Mouse (Mus musculus) MEL (cell line): ENCODE measurements around the gene Fcho1. TPM values are rescaled to one million over a fixed set of nuclear protein-coding genes. Genes with fewer than 3 reads are reported as not detected.

Experiments used
- DNase-seq: peaks from one replicate; pipeline ENCODE4 v3.0.0; 2011; ENCODE audit warnings: low read depth, low spot score
- H3K27ac ChIP-seq: 2 replicates; pipeline ENCODE4 v1.5.1; 2012; ENCODE audit warnings: low read depth, mild to moderate bottlenecking, control low read depth, low read length, moderate library complexity; ENCODE audit not compliant: control insufficient read depth
- H3K27me3 ChIP-seq, 2 experiments: fragments of 150-350 bp in 1 of 2; sonication (generic) in 1 of 2; 2 replicates each; pipeline ENCODE4 v1.6.1; 2012; ENCODE audit warnings: low read length in 2 of 2, mild to moderate bottlenecking in 2 of 2, improper control_type of control experiment in 1 of 2, moderate library complexity in 1 of 2; ENCODE audit not compliant: insufficient read depth in 2 of 2, control insufficient read depth in 1 of 2
- H3K36me3 ChIP-seq, 2 experiments: 2 replicates each; pipeline ENCODE4 v1.6.1; 2012 to 2014; ENCODE audit warnings: low read length in 2 of 2, improper control_type of control experiment in 1 of 2, inconsistent platforms in 1 of 2, mild to moderate bottlenecking in 1 of 2; ENCODE audit not compliant: insufficient read depth in 2 of 2, control insufficient read depth in 1 of 2
- H3K4me1 ChIP-seq, 2 experiments: fragments of 150-350 bp in 1 of 2; sonication (generic) in 1 of 2; 2 replicates each; pipeline ENCODE4 v1.6.1; 2012; ENCODE audit warnings: low read length in 2 of 2, improper control_type of control experiment in 1 of 2, mild to moderate bottlenecking in 1 of 2; ENCODE audit not compliant: insufficient read depth in 2 of 2, control insufficient read depth in 1 of 2
- H3K4me3 ChIP-seq, 2 experiments: fragments of 150-350 bp in 1 of 2; sonication (generic) in 1 of 2; 2 replicates each; pipeline ENCODE4 v1.5.1; 2012; ENCODE audit warnings: low read depth in 2 of 2, low read length in 2 of 2, mild to moderate bottlenecking in 2 of 2, moderate library complexity in 2 of 2, control low read depth in 1 of 2, improper control_type of control experiment in 1 of 2; ENCODE audit not compliant: control insufficient read depth in 1 of 2, insufficient read depth in 1 of 2
- H3K79me2 ChIP-seq: 2 replicates; pipeline ENCODE4 v1.6.1; 2012; ENCODE audit warnings: mild to moderate bottlenecking, low read length, moderate library complexity; ENCODE audit not compliant: control insufficient read depth, poor library complexity, insufficient read depth
- H3K9ac ChIP-seq: 2 replicates; pipeline ENCODE4 v1.6.1; 2012; ENCODE audit warnings: low read depth, mild to moderate bottlenecking, control low read depth, low read length, moderate library complexity; ENCODE audit not compliant: control insufficient read depth, poor library complexity, severe bottlenecking
- H3K9me3 ChIP-seq: fragments of 150-350 bp; sonication (generic); replicated peaks from 2 replicates; pipeline ENCODE4 v1.6.1; 2012; ENCODE audit warnings: mild to moderate bottlenecking, low read length, improper control_type of control experiment, moderate library complexity; ENCODE audit not compliant: insufficient read depth
- BHLHE40 ChIP-seq: IDR thresholded peaks from 2 replicates; pipeline ENCODE4 v1.6.1; 2012; ENCODE audit warnings: low read depth, mild to moderate bottlenecking, inconsistent platforms, low read length, improper control_type of control experiment, borderline replicate concordance
- CHD1 ChIP-seq: IDR thresholded peaks from 2 replicates; pipeline ENCODE4 v1.6.1; 2012; ENCODE audit warnings: low read depth, mild to moderate bottlenecking, inconsistent platforms, low read length, improper control_type of control experiment
- CHD2 ChIP-seq: IDR thresholded peaks from 2 replicates; pipeline ENCODE4 v1.6.1; 2011; ENCODE audit warnings: low read length, improper control_type of control experiment
- CTCF ChIP-seq, 3 experiments: IDR thresholded peaks in 2 of 3; conservative IDR thresholded peaks in 1 of 3; 2 replicates each; pipeline ENCODE4 v1.5.1; 2011 to 2012; ENCODE audit warnings: low read length in 3 of 3, low read depth in 2 of 3, mild to moderate bottlenecking in 2 of 3, improper control_type of control experiment in 1 of 3, inconsistent platforms in 1 of 3, mixed read lengths in 1 of 3, moderate library complexity in 1 of 3; ENCODE audit not compliant: control insufficient read depth in 1 of 3, insufficient read depth in 1 of 3, poor library complexity in 1 of 3, severe bottlenecking in 1 of 3
- GATA1 ChIP-seq: IDR thresholded peaks from 2 replicates; pipeline ENCODE4 v1.6.1; 2011; ENCODE audit warnings: low read depth, low read length, improper control_type of control experiment
- JUND ChIP-seq: IDR thresholded peaks from 2 replicates; pipeline ENCODE4 v1.6.1; 2011; ENCODE audit warnings: low read depth, mild to moderate bottlenecking, improper control_type of control experiment, low read length
- MAFK ChIP-seq: IDR thresholded peaks from 2 replicates; pipeline ENCODE4 v1.6.1; 2011; ENCODE audit warnings: low read depth, mild to moderate bottlenecking, low read length, improper control_type of control experiment, borderline replicate concordance
- MAX ChIP-seq: IDR thresholded peaks from 2 replicates; pipeline ENCODE4 v1.6.1; 2011; ENCODE audit warnings: low read length, improper control_type of control experiment
- MAZ ChIP-seq: IDR thresholded peaks from 2 replicates; pipeline ENCODE4 v1.6.1; 2012; ENCODE audit warnings: low read depth, mild to moderate bottlenecking, inconsistent platforms, low read length, improper control_type of control experiment
- MYB ChIP-seq: IDR thresholded peaks from 2 replicates; pipeline ENCODE4 v1.6.1; 2011; ENCODE audit warnings: mild to moderate bottlenecking, low read depth, low read length, improper control_type of control experiment
- NELFE ChIP-seq: IDR thresholded peaks from 2 replicates; pipeline ENCODE4 v1.6.1; 2011; ENCODE audit warnings: low read depth, low read length, improper control_type of control experiment
- POLR2AphosphoS5 ChIP-seq: IDR thresholded peaks from 2 replicates; pipeline ENCODE4 v1.6.1; 2012; ENCODE audit warnings: low read depth, borderline replicate concordance, mild to moderate bottlenecking, inconsistent platforms, low read length, moderate library complexity, mixed read lengths
- RCOR1 ChIP-seq: IDR thresholded peaks from 2 replicates; pipeline ENCODE4 v1.6.1; 2012; ENCODE audit warnings: low read depth, mild to moderate bottlenecking, inconsistent platforms, low read length, improper control_type of control experiment
- SIN3A ChIP-seq: IDR thresholded peaks from 2 replicates; pipeline ENCODE4 v1.6.1; 2012; ENCODE audit warnings: low read length, improper control_type of control experiment, inconsistent platforms
- SMC3 ChIP-seq: IDR thresholded peaks from 2 replicates; pipeline ENCODE4 v1.6.1; 2011; ENCODE audit warnings: low read depth, low read length, improper control_type of control experiment
- TAL1 ChIP-seq: IDR thresholded peaks from 2 replicates; pipeline ENCODE4 v1.6.1; 2012; ENCODE audit warnings: mild to moderate bottlenecking, inconsistent platforms, low read length, moderate library complexity, mixed read lengths
- TBP ChIP-seq: IDR thresholded peaks from 2 replicates; pipeline ENCODE4 v1.8.0; 2011; ENCODE audit warnings: low read depth, low read length, improper control_type of control experiment
- TCF12 ChIP-seq: IDR thresholded peaks from 2 replicates; pipeline ENCODE4 v1.6.1; 2014; ENCODE audit warnings: low read depth, mild to moderate bottlenecking, inconsistent platforms, low read length, improper control_type of control experiment, moderate library complexity
- UBTF ChIP-seq: IDR thresholded peaks from 2 replicates; pipeline ENCODE4 v1.6.1; 2012; ENCODE audit warnings: low read depth, mild to moderate bottlenecking, inconsistent platforms, low read length, improper control_type of control experiment, moderate library complexity, borderline replicate concordance; ENCODE audit not compliant: insufficient read depth
- USF1 ChIP-seq: IDR thresholded peaks from 2 replicates; pipeline ENCODE4 v1.6.1; 2014; ENCODE audit warnings: low read depth, mild to moderate bottlenecking, inconsistent platforms, low read length, improper control_type of control experiment, moderate library complexity
- USF2 ChIP-seq, 2 experiments: IDR thresholded peaks; 2 replicates each; pipeline ENCODE4 v1.6.1; 2011 to 2012; ENCODE audit warnings: improper control_type of control experiment in 2 of 2, low read length in 2 of 2, borderline replicate concordance in 1 of 2, inconsistent platforms in 1 of 2, low read depth in 1 of 2, mild to moderate bottlenecking in 1 of 2; ENCODE audit not compliant: insufficient read depth in 1 of 2
- ZC3H11A ChIP-seq: IDR thresholded peaks from 2 replicates; pipeline ENCODE4 v1.6.1; 2012; ENCODE audit warnings: low read depth, mild to moderate bottlenecking, inconsistent platforms, low read length, improper control_type of control experiment
- ZKSCAN1 ChIP-seq: IDR thresholded peaks from 2 replicates; pipeline ENCODE4 v1.6.1; 2012; ENCODE audit warnings: low read depth, mild to moderate bottlenecking, inconsistent platforms, low read length, improper control_type of control experiment, moderate library complexity
- ZMIZ1 ChIP-seq: IDR thresholded peaks from 2 replicates; pipeline ENCODE4 v1.6.1; 2012; ENCODE audit warnings: low read depth, mild to moderate bottlenecking, inconsistent platforms, low read length, improper control_type of control experiment, moderate library complexity
- ZNF384 ChIP-seq: IDR thresholded peaks from 2 replicates; pipeline ENCODE4 v1.6.1; 2012; ENCODE audit warnings: low read depth, mild to moderate bottlenecking, inconsistent platforms, low read length, improper control_type of control experiment
- polyA plus RNA-seq, 2 experiments: library from polyadenylated mRNA; stranded (reverse) in 1 of 2; unstranded in 1 of 2; fragments of >175 nt in 1 of 2; fragments of >200 nt in 1 of 2; gene quantifications; 2 replicates each; pipeline versions ENCODE4 v1.2.1 to v1.2.4; 2012; ENCODE audit warnings: low replicate concordance in 2 of 2, low read depth in 1 of 2; ENCODE audit not compliant: insufficient read length in 2 of 2, insufficient read depth in 1 of 2, missing spikeins in 1 of 2
- total RNA-seq: library from RNA; depleted of rRNA; stranded (reverse); fragments of 300-350 nt; gene quantifications from 2 replicates; pipeline ENCODE4 v1.2.3, GENCODE M21; 2012

The Fcho1 gene
- total and polyA plus RNA-seq, 3 experiments: 3.7 to 6.8 TPM; not detected in 1

GRCm38 (mm10) chr8:71684701-71685100 lies 40.8 kb downstream of the Fcho1 start:
- no peaks in the 10 kb centered on the region for H3K27me3 ChIP-seq
- no peak for TF ChIP-seq SMC3
- TF ChIP-seq USF1: no peak
- no peak for TF ChIP-seq JUND
- TF ChIP-seq MYB: no peak
- TF ChIP-seq MAX: no peak
- no peak for TF ChIP-seq RCOR1
- no peak for TF ChIP-seq POLR2AphosphoS5
- no peak for TF ChIP-seq TAL1
- no peak for TF ChIP-seq GATA1
- no peak for TF ChIP-seq SIN3A
- TF ChIP-seq TBP: no peak
- no peak for TF ChIP-seq CHD1
- no peak for TF ChIP-seq BHLHE40
- TF ChIP-seq MAZ: no peak
- TF ChIP-seq TCF12: no peak
- no peak for TF ChIP-seq NELFE
- no peak for TF ChIP-seq ZMIZ1
- no peak for TF ChIP-seq ZNF384
- TF ChIP-seq, all 39 proteins: peak for 0
- no peak overlapping the region for H3K27ac ChIP-seq
- H3K36me3 ChIP-seq: no peaks in the 10 kb centered on the region
- H3K9ac ChIP-seq: no peak overlapping the region
- no peaks in the 10 kb centered on the region for H3K4me1 ChIP-seq
- H3K79me2 ChIP-seq: no peaks in the 10 kb centered on the region
- no peak for DNase-seq
- H3K4me3 ChIP-seq: no peak overlapping the region
- H3K9me3 ChIP-seq: no peaks in the 10 kb centered on the region

GRCm38 (mm10) chr8:71682832-71683231 lies 42.7 kb downstream of the Fcho1 start:
- no peaks in the 10 kb centered on the region for H3K9me3 ChIP-seq
- H3K4me1 ChIP-seq: no peaks in the 10 kb centered on the region
- no peak overlapping the region for H3K4me3 ChIP-seq
- H3K27ac ChIP-seq: no peak overlapping the region
- H3K36me3 ChIP-seq: no peaks in the 10 kb centered on the region
- no peak for DNase-seq
- H3K79me2 ChIP-seq: no peaks in the 10 kb centered on the region
- H3K27me3 ChIP-seq: no peaks in the 10 kb centered on the region
- TF ChIP-seq ZKSCAN1 (no peak), MAFK (no peak), ZC3H11A (no peak), BHLHE40 (no peak), ZNF384 (no peak), CTCF (IDR thresholded peaks at IDR 0.05 in 2 of 3, conservative IDR thresholded peaks at IDR 0.05 in 1 of 3; ENCODE audit: control insufficient read depth in 1 of 3, insufficient read depth in 1 of 3, low read depth in 2 of 3, low read length in 3 of 3, poor library complexity in 1 of 3, severe bottlenecking in 1 of 3) (no peak), USF2 (IDR thresholded peaks at IDR 0.05; ENCODE audit: borderline replicate concordance in 1 of 2, insufficient read depth in 1 of 2, low read depth in 1 of 2, low read length in 2 of 2) (no peak), RCOR1 (no peak), CHD2 (no peak), UBTF (no peak), NELFE (no peak), ZMIZ1 (no peak)
- no peak overlapping the region for H3K9ac ChIP-seq
